Mouse (Mus musculus) lung, adult 2 months (tissue): ENCODE results near the gene Palld. TPM values are rescaled to one million over a fixed set of nuclear protein-coding genes. Genes with fewer than 3 reads are reported as not detected.

ENCODE experiments used
- DNase-seq: peaks from one replicate; pipeline ENCODE4 v3.0.0; 2022
- H3K4me1 ChIP-seq: fragments of 200-500 bp; 2 replicates; pipeline ENCODE4 v1.6.1; 2011; ENCODE audit warnings: low read length; ENCODE audit not compliant: control insufficient read depth, insufficient read depth
- H3K4me3 ChIP-seq: fragments of 200-500 bp; replicated peaks from 2 replicates; pipeline ENCODE3; 2011; ENCODE audit warnings: low read depth, mild to moderate bottlenecking, control low read depth, low read length; ENCODE audit errors: extremely low read depth
- CTCF ChIP-seq: fragments of 200-500 bp; IDR thresholded peaks from 2 replicates; pipeline ENCODE4 v1.5.1; 2011; ENCODE audit warnings: mild to moderate bottlenecking, low read length, control low read depth; ENCODE audit not compliant: insufficient read depth
- POLR2A ChIP-seq: fragments of 200-500 bp; IDR thresholded peaks from 2 replicates; pipeline ENCODE4 v1.6.1; 2011; ENCODE audit warnings: low read depth, mild to moderate bottlenecking, control low read depth, low read length, borderline replicate concordance; ENCODE audit errors: extremely low read depth
- WGBS: fragments of 180-500 bp; shearing (Covaris S2); methylation state at CpG from one replicate; pipeline ENCODE4 v1.1.7; 2018; 5-methylcytosine and 5-hydroxymethylcytosine counted together
- polyA plus RNA-seq: library from polyadenylated mRNA; depleted of rRNA; stranded (reverse); fragments of >200 nt; gene quantifications from 2 replicates; pipeline ENCODE4 v1.2.3, GENCODE M21; 2012

Palld gene
- polyA plus RNA-seq, 1 experiment, result 37.1 TPM

DNA sequence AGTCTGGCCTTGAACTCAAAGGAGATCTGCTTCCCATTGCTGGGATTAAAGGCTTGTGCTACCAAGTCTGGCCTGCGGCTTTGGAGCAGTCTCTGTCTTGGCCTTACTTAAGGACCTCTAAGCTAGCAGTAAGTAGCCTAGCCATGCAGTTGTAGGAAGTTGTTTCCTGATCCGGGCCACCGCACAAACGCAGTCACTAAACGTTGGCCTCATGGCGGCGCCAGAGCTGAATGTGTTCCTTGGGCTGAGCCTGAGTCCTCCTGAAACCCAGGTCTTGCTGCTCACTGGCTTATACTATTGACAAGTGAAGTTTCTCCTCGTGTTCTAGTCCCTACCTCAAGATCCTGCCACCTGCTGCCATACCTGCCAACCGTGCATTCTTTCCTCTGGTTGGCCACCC, 28.5 kb downstream of the Palld start:
- Histone ChIP-seq H3K4me3 (no peak overlapping the region), H3K4me1 (no peaks in the 10 kb centered on the region)
- no peak for DNase-seq
- TF ChIP-seq CTCF, result no peak
- no peak for TF ChIP-seq POLR2A
- 65% methylated on average over 9 of the region's 9 CpGs for WGBS

DNA sequence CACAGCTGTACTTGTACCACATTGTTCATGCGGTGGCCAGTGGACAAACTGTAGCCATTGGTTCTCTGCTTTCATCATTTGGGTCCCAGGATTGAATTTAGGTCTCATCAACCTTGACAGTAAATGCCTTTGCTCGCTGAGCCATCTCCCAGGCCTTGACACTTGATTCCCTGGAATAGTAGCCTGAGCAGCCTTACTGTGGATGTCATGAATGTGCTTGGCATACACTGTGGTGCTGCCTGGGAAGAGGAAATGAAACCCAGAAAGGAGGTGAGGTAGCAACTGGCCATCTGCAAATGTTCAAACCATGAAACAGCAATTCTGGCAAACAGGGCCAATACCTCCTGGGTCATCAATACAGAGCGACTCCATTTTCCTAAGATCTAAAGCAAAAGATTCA, 34.0 kb downstream of the Palld start:
- Histone ChIP-seq H3K4me3 (no peak overlapping the region), H3K4me1 (no peaks in the 10 kb centered on the region)
- no peak for TF ChIP-seq CTCF
- TF ChIP-seq POLR2A, result no peak
- DNase-seq, result no peak
- WGBS, result 95% methylated on average over 3 of the region's 3 CpGs

DNA sequence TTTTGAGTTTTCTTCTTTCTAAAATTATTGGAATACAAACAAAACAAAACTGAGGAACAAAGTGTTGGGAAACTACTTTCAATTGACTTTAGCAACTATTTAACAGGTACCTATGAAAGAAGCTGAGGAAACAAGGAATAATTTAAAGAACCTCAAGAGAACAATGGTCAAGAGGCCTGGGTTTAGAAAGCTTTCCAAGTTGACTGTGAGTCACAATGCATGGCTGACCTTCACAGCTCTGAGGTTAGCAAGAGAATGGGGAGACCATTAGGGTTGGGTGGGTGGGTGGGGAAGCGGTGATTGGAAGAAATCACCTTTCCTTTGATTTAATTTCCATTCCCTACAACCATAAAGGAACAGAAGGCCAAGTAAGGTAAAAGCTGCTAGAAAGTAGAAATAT, 35.6 kb downstream of the Palld start:
- Histone ChIP-seq H3K4me3 (no peak overlapping the region), H3K4me1 (no peaks in the 10 kb centered on the region)
- WGBS, result 96% methylated on average over 1 of the region's 1 CpGs
- no peak for DNase-seq
- TF ChIP-seq CTCF (no peak), POLR2A (no peak)

DNA sequence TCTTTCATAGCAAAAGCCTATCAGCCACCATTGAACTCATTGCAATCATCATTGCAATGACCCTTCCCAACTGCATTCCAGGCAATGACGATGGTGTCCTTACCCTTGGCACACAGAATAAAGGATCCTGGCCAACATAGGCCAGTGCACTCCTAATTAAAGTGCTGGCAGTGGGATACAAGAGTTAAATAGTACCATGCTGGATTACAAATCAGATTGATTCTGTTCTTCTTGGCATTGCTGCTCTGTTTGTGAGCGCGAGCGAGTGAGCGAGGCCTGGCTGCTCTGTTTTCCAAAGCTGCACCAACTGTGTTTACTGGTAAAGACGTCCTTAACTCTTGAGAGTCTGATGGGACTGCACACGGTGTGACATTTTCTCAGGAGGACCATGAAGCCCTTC, 37.1 kb downstream of the Palld start:
- TF ChIP-seq CTCF (no peak), POLR2A (no peak)
- 85% methylated on average over 7 of the region's 7 CpGs for WGBS
- no peak overlapping the region for H3K4me3 ChIP-seq
- DNase-seq, result no peak
- no peaks in the 10 kb centered on the region for H3K4me1 ChIP-seq

DNA sequence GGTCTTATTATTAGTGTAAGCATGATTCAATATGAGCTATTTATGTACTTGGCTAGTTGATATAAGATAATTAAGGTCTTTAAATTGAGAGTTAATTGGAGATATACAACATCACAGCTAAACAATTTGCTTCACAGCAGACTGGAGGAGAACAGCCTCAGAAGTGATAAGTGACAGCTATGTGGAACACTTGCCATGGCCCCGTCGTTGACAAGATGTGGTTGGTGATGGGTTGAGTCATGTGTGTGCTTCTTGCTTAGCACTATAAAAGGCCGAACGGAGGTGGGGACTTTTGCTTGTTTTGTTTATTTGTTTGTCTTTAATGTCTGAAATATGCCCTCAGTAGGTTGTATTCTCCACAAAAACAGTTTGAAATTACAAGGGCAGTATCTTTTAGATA, 51.2 kb downstream of the Palld start:
- no peaks in the 10 kb centered on the region for H3K4me1 ChIP-seq
- TF ChIP-seq CTCF (no peak), POLR2A (no peak)
- 59% methylated on average over 4 of the region's 4 CpGs for WGBS
- H3K4me3 ChIP-seq, result no peak overlapping the region
- no peak for DNase-seq

DNA sequence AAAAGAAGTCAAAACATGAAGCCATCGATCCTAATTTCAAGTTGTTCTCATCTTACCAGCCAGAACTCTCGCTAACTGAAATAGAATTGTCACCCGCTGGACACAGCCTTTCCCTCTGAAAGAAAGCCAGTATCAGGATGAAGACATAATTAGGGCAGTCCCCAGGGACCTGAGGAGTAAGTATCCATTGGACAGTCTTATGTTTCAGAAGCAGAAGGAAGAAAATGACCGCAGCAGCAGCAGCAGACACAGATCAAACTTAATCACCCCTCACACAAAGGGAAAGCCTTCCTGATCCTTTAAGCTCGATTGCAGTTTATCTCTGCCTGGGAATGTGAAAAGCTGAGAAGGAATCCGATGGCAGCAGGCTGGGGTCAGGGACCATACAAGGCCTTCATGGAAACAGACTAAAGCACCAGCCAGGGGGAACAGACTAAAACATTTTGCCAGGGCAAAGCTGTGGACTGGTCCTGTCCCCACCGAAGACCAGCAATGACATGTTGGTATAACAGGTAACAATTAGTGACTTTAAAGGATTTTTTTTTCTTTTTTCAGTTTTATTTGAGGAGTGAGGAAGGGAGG, 53.8 kb downstream of the Palld start:
- Histone ChIP-seq H3K4me3 (no peak overlapping the region), H3K4me1 (no peaks in the 10 kb centered on the region)
- DNase-seq, result no peak
- TF ChIP-seq POLR2A (no peak), CTCF (no peak)
- WGBS, result 69% methylated on average over 7 of the region's 7 CpGs

DNA sequence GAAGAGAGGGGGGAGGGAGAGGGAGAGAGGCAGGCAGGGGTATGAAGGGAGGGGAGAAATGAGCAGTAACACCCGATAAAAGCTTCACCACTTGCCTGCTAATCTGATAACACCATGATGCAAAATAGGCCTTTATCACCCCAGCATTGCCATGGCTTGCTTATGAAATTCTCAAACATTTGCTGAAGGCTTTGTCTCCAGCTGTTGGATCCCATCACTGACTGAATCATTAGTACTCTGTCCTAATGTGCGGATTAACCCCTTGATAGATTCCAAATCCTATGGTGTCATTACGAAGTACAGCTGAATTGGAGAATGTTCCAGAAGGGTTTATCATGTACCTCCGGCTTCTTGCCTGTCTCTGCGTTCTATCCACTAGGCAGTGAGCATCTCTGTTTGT, 55.0 kb downstream of the Palld start:
- WGBS, result 82% methylated on average over 5 of the region's 5 CpGs
- H3K4me1 ChIP-seq, result no peaks in the 10 kb centered on the region
- no peak for TF ChIP-seq POLR2A
- TF ChIP-seq CTCF, result no peak
- no peak for DNase-seq
- H3K4me3 ChIP-seq, result no peak overlapping the region

DNA sequence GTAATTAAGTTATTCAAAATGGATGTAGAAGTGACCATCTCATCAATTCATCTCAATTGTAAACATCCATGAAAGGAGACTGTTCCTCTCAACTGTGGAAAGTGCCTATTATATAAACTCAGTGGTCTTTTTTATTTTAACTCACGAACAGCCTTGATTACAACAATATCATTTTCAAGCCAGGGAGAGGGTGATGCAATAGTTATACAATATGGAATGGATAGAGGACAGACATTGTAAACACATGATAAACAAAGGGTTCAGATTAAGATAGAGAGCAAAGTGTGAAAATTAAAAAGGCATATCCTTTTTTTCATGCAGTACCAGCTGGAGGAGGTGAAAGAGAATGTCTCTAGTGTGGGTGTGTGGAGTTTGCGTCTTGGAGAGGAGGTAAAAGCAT, 57.5 kb downstream of the Palld start:
- TF ChIP-seq POLR2A (no peak), CTCF (no peak)
- DNase-seq, result no peak
- 61% methylated on average over 2 of the region's 2 CpGs for WGBS
- no peaks in the 10 kb centered on the region for H3K4me1 ChIP-seq
- no peak overlapping the region for H3K4me3 ChIP-seq

DNA sequence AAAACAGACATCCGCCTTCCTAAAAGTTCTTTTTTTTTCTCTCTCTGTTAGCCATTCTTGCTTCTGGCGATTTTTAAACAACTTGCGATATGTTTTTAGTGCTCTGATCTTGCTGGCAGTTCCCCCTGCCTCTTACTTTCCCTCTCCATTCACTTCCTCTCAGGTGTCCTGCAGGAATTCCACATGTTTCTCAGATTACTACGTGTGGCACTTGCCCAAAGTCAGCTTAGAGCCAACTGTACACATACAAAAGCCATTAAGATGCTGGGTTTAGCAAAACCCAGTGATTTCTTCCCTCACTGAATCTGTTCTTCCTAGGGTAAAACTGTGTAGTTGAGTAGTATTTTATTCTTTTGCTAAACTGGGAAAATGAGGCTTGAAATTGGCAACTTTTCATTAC, 57.9 kb downstream of the Palld start:
- H3K4me3 ChIP-seq, result no peak overlapping the region
- no peaks in the 10 kb centered on the region for H3K4me1 ChIP-seq
- no peak for DNase-seq
- no peak for TF ChIP-seq POLR2A
- no peak for TF ChIP-seq CTCF
- 63% methylated on average over 4 of the region's 4 CpGs for WGBS

DNA sequence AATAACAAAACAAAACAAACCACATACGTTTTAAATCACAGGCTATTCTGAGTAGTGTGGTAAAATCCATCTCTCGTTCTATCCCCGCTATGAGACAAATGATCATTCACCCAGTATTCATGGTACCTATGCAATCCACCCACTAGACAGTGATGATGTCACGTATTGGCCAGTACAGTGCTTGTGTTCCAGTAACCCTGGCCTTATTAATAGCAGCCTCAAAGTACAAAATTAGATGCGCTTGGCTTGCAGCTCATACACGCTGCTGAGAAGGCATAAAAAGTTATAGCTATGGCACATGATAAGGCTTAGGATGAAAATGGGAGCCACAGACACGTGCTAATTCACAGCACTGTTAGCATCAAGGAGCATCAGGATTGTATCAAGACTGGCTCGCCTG, 58.7 kb downstream of the Palld start:
- Histone ChIP-seq H3K4me1 (no peaks in the 10 kb centered on the region), H3K4me3 (no peak overlapping the region)
- TF ChIP-seq CTCF (no peak), POLR2A (no peak)
- no peak for DNase-seq
- 85% methylated on average over 8 of the region's 8 CpGs for WGBS

DNA sequence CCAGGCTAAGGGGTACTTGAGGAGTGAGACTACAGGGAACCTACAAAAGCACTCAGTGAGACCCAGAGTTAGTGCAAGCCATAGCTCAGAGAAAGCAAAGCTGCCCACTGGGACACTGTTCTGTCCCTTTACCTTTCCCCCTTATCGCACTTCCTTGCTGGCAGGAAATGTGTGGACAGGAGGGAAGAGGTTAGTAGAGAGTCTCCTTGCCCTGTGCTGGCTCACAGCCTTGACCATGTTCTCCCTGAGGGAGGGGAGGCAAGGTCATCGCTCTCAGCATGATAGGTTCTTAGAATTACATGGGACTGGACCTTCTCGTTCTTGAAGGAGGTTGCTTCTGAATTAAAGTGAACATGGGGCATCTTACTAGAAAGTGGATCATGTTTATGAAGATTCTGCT, 69.3 kb downstream of the Palld start:
- H3K4me1 ChIP-seq, result no peaks in the 10 kb centered on the region
- no peak overlapping the region for H3K4me3 ChIP-seq
- WGBS, result 89% methylated on average over 3 of the region's 3 CpGs
- no peak for DNase-seq
- TF ChIP-seq POLR2A (no peak), CTCF (no peak)
